Mouse (Mus musculus): Measurements from ENCODE around the gene Pdzd9. TPM values are rescaled to one million over a fixed set of nuclear protein-coding genes. Genes with fewer than 3 reads are reported as not detected.

Pdzd9 gene
- total RNA-seq (2023) = not detected

GRCm38 (mm10) chr7:120670153-120670875, at the start of gene Pdzd9:
Gene Pdzd9 (minus strand): TSS chr7:120670343.

GRCm38 (mm10) chr7:120677001-120677643, 7.0 kb upstream of the Pdzd9 start, which contains the start of gene Mosmo:
Gene Mosmo (plus strand): TSS chr7:120677618.

GRCm38 (mm10) chr7:120634711-120635361, 35.3 kb downstream of the Pdzd9 start, which contains the start of gene Uqcrc2:
Gene Uqcrc2 (plus strand): TSS chr7:120635176.

Other genes starting within 250 kb of the Pdzd9 start
- 10 to 100 TPM; 81.3 to 88.7 TPM for gene Uqcrc2, start 35.2 kb downstream of the Pdzd9 start, total RNA-seq (2023)
- gene Mosmo, start 7.3 kb upstream of the Pdzd9 start, total RNA-seq (2023) = 10 to 100 TPM; 14.4 to 22.2 TPM
- gene Vwa3a, start 69.0 kb upstream of the Pdzd9 start, total RNA-seq (2023) = not detected
- not detected for gene Gm5737, start 142.0 kb upstream of the Pdzd9 start, total RNA-seq (2023)
- 10 to 100 TPM; 22.5 to 28.3 TPM for gene Eef2k, start 172.5 kb upstream of the Pdzd9 start, total RNA-seq (2023)
- gene Polr3e, start 247.4 kb upstream of the Pdzd9 start, total RNA-seq (2023) = 10 to 100 TPM; 39.0 to 44.5 TPM

Data from B cell, adult 67 days (primary cell).